Mouse (Mus musculus) brain, embryonic 14.5 days (tissue): ENCODE results near the gene Col5a2. TPM values are rescaled to one million over a fixed set of nuclear protein-coding genes. Genes with fewer than 3 reads are reported as not detected.
"Not testable (repeated sequence)": the region's sequence is repeated elsewhere in the genome, so short reads cannot be mapped to it uniquely, and the experiment has no call there.

Experiments
- DNase-seq: peaks from one replicate; pipeline ENCODE4 v3.0.0-alpha.2; 2011; ENCODE audit warnings: low read depth
- CTCF ChIP-seq: fragments of 200-500 bp; IDR thresholded peaks from 2 replicates; pipeline ENCODE4 v1.5.1; 2012; ENCODE audit warnings: inconsistent platforms, mild to moderate bottlenecking, moderate library complexity, borderline replicate concordance; ENCODE audit not compliant: insufficient read depth, insufficient read length; ENCODE audit errors: extremely low read depth
- POLR2A ChIP-seq: fragments of 200-500 bp; IDR thresholded peaks from 2 replicates; pipeline ENCODE4 v1.6.1; 2012; ENCODE audit warnings: mild to moderate bottlenecking, inconsistent platforms, borderline replicate concordance; ENCODE audit not compliant: poor library complexity, insufficient read depth, insufficient read length, severe bottlenecking; ENCODE audit errors: extremely low read depth
- polyA plus RNA-seq: library from polyadenylated mRNA; depleted of rRNA; stranded (reverse); fragments of >200 nt; gene quantifications from 2 replicates; pipeline ENCODE4 v1.2.3, GENCODE M21; 2012

Col5a2 gene
- polyA plus RNA-seq, 1 experiment = 24.5 TPM

DNA sequence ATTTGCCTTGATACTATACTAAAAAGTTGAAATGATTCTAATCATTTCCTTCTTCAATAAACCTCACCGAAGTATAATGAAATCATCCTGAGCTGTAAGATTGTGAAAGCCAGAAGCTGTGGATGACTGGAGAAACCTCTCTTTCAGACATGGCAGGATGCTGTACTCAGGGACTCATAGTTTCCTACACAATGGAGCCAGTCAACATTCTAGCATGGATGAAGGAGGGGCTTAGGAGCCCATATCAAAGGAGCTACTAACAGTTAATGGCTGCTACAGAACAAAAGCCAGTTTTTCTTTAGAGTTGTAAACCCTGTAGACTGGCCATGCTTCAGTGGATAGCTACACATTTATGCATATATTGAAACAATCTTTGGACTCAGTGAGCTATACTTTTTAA lies 12.6 kb downstream of the Col5a2 start:
- DNase-seq = no peak
- TF ChIP-seq POLR2A = no peak
- no peak for TF ChIP-seq CTCF

DNA sequence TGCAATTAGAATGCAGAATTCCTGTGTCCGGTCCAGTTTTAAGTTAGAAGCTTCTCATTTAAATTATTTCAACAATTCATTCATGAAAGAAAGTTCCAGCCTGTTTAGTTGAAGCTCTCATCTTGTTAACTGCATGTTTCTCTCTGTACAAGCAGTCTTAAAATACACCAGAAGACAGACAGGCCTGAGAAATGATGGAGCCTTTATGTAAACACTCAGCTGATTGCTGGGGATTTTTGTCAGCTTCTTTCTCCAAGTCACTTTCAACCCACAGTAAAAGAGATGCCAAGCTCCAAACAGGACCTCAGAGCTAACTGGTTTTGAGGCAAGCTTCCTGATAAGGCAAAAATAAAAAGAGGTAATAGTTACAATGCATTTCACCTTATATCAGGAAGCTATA lies 14.8 kb downstream of the Col5a2 start:
- no peak for TF ChIP-seq CTCF
- no peak for TF ChIP-seq POLR2A

DNA sequence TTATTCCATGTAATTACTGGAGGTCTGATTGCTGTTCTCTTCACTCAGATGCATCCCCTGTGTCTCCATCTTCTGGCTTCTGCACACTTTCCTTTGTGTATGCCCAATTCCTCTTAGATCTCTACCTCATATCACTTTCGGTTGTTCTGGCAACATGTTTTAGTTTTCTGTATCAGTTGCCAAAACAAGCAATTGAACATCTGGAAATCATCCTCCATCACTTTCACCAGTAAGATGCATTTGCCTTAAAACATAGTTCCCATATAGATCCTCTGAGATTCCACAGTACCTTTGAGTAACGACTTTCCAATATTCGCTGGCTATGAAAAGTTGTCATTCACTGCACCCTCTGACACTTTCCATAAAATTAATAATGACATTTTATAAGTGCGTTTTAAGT lies 20.1 kb downstream of the Col5a2 start:
- no peak for DNase-seq
- no peak for TF ChIP-seq CTCF
- TF ChIP-seq POLR2A = no peak

More for the DNA sequence above, 14.8 kb downstream of the Col5a2 start:
- no peak for DNase-seq

DNA sequence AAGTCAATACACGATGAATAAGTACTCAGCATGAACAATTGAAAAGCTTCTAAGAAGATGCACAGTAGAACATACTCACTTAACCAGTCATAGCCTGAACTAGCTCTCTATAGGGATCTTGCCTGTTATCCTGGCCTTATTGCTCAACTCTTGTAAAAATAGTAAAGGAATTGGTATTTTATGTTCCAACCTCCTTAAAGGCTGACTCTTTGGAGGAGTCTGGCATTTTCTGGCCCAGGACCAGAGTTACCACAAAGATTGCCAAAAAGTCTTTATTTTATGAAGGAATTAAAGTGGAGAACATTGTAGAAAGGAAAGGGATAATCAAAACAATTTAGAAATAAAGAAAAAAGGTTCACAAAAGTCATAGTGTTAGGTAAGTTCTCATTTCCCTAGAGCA lies 21.2 kb downstream of the Col5a2 start:
- TF ChIP-seq CTCF (no peak), POLR2A (no peak)
- DNase-seq = no peak

DNA sequence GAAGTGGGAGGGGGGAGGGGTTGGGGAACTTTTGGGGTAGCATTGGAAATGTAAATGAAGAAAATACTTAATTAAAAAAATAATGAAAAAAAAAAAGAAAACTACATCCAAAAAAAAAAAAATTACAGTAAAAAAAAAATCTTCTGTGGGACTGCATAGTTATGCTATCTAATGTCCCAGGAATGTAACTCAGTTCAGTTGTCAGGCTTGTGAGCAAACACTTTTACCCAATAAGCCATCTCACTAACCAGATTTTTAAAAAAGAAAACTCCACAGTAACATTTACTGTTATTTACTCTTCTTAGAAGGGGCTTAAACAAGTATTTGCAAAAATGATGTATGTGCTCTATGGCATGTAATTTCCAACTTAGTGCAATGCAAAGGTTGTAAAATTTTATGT lies 24.0 kb downstream of the Col5a2 start:
- no peak for TF ChIP-seq POLR2A
- no peak for TF ChIP-seq CTCF
- no peak for DNase-seq

DNA sequence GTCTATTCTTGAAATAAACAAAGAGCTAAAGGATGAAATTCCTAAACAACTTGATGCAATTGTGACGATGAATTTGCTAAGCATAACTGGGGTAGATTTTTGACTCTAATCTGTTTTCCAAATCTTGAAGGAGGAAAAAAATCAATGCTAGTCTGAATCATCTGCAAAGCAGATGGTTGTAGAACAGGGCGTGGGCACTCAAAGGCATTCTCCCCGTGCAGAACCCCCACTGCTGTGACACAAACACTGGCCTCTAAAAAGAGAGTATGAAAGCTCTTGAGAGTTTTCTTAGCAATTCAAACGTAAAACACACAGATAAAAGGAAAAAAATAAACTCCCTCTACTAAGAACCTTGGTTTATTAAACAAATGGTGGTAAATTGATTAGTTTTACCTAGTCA lies 30.3 kb downstream of the Col5a2 start:
- no peak for TF ChIP-seq POLR2A
- TF ChIP-seq CTCF = no peak
- no peak for DNase-seq

DNA sequence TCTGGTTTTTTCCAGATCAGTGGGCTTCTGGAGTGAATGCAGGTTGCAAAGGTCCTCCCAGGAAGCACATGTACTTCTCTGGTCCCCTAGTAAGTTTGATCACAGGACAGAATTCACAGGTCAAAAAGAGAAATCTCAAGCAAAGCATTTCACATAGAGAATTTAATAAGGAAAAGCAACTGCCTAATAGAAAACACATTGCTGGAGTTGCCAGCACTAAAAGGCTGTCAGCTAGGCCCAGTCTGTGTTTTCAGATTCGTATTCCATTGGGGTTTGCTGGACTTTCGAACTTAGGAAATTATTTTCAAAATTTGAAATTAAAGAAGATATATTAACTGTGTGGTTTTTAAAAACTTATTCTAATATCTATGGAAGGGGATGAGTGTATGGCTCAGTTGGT lies 42.3 kb downstream of the Col5a2 start:
- TF ChIP-seq CTCF (no peak), POLR2A (no peak)

DNA sequence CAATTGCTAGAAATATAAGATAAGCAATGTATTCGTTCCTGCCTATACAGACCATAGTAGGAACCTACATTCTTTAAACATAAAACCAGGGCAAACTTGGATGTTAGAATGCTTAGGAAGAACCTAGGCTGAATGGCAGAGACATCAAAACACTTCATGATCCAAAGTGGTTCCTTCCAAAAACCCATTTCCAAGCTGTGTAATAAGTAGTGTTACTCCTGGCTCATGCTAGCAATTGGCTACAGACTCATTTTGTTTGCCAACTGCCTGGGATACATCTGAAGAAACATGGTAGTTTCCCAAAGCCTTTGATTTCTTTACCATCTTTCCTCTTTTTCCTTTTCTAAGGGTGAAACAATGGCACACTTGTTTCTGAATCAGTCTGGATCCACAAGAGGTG lies 47.3 kb downstream of the Col5a2 start:
- peak; percentile 33 for DNase-seq

More for the DNA sequence above, 42.3 kb downstream of the Col5a2 start:
- no peak for DNase-seq

DNA sequence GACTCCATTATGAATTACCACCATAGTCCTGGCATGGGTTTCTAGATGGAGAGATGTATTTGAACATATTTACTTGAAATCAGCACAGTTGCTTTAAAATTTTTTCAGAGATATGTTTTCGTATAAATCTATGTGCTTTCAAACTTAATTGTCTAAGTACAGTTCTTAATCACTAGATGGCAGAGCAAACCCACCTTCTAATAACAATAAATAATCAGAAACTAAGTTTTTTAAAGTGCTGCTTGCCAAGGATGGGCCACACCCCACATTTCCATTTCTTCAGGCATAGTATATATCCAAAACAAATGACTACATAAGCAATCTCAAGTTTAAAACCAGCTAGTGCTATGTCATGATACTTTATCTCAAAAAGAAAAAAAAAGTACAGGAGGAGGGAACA lies 54.2 kb downstream of the Col5a2 start:
- no peak for DNase-seq
- TF ChIP-seq CTCF (no peak), POLR2A (no peak)

More for the DNA sequence above, 47.3 kb downstream of the Col5a2 start:
- TF ChIP-seq POLR2A (no peak), CTCF (no peak)

DNA sequence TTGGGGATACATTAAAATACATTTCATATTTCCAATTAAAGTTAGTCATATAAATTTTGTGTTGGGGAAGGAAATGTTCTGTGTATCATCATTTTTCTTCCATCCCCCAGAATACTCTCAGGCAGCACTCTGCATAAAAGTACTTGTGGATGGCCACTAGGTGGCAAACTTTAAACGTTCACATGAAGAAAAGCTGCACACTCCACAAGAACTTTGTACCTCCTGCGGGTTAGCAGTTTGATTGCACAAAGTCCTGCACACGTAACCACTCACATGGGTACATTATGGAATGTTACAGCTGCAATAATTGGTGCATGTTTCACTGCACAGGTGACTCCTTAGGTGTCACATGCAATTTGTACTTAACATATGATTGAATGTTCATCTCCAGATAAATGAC lies 71.2 kb downstream of the Col5a2 start:
- no peak for TF ChIP-seq POLR2A
- peak; percentile 65; the same call in 1 of the 2 replicates for TF ChIP-seq CTCF
- DNase-seq = peak; percentile 80

DNA sequence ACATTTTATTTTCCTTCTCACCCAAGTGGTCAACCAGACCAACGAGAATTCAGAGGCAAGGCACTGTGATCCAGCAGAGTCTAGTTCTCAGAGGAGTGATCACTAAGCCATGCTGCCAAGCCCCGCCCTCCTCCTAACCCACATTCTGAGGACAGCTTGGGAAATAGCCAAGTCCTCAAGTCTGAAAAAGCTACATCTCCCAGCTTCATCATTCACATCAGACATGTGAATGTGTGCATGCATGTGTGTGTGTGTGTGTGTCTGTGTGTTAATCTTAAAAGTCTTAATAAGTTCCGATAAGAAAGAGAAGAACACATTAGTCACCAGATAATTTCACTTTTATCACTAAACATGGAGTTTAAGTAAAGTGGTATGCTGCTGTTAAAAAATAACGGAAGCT lies 72.6 kb downstream of the Col5a2 start:
- peak; percentile 16 for DNase-seq
- TF ChIP-seq CTCF (no peak), POLR2A (no peak)

DNA sequence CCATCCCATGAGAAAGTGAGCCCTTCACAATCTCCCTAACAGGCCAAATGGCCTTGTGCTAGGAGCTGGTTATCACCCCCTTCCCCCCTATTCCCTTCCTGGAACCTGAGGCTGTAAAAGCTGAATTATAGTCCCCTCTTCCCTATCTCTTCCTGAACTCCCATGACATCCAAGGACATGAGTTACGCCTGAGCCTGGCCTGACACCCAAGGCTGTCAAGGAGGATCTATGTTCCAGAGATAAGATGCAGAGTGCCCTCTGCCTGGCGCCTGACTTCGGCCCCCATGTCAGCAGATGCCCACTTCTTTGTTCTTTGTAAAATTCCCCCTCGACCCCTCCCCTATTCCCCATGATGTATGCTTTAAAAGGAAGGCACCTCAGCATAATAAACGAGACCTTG lies 73.9 kb downstream of the Col5a2 start:
- not testable (repeated sequence) for DNase-seq

DNA sequence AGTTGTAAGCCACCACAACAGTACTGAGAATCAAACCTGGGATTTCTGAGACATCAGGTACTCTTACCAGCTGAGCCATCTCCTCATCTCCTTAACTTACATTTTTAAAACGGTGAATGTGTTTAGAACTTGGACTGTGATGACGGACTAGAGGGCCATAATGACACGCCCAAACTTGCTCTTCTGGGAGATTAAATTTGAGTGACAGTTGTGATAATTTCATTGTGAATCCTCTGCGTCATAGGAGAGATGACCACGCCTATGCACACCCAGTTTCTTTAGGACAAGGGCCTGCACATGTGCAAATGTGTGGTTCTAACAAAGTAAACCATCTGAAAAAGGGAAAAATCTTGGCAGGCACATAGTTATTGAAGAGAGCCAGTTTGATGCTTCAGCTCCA lies 79.2 kb downstream of the Col5a2 start:
- no peak for DNase-seq
- TF ChIP-seq POLR2A (no peak), CTCF (no peak)

DNA sequence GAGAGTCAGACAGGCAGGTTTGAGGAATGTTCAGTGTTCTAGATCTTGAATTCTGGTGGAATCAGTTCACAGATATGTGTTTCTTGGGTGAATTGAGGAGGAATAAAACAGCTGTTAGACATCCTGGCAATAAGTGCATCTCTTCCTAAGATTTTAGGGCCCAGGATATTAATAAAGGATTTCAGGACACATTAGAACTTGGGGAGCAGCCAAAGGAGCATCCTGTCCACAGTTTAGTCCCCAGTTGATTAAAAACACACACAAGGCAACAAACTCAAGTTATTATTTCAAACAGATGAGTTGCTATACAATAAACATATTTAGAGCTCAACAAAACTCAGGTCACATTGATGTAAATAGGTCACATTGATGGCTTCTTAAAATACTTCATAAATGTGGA lies 82.5 kb downstream of the Col5a2 start:
- TF ChIP-seq POLR2A = no peak
- TF ChIP-seq CTCF = no peak
- no peak for DNase-seq

DNA sequence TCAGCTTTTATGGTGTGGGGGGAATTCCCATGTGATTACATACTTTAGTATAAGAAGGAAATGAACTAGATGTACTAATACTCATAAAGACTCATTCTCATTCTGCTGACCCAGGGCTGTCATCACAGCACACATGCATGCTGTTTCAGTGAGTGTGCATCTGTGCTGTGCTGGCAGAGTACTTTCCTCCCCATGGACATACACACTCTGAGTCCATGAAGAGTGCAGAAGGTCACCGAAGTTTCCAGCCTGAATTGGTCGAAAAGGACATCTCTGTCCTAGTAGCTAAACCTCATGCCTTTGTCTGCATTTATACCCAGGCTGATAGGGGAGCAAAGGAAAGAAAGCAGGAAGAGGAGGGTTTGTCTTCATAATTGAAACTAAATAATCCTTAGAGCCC lies 83.2 kb downstream of the Col5a2 start:
- no peak for DNase-seq
- no peak for TF ChIP-seq CTCF
- TF ChIP-seq POLR2A = no peak
